Mouse (Mus musculus) stomach, embryonic 14.5 days (tissue): ENCODE measurements around the gene Negr1. TPM values are rescaled to one million over a fixed set of nuclear protein-coding genes. Genes with fewer than 3 reads are reported as not detected.

Experiments used
- ATAC-seq: fragments of 200-750 bp; cut with Nextera tagmentation; 2 replicates; pipeline ENCODE4 v1.8.0; 2017; ENCODE audit warnings: low read depth, moderate TSS enrichment; ENCODE audit not compliant: insufficient number of reproducible peaks, insufficient read depth, low FRiP score
- H3K27ac ChIP-seq: fragments of 300-500 bp; sonication (generic); 2 replicates; pipeline ENCODE4 v1.5.1; 2014; ENCODE audit warnings: mild to moderate bottlenecking, low read length, moderate library complexity, mixed read lengths
- H3K27me3 ChIP-seq: fragments of 300-500 bp; sonication (generic); 2 replicates; pipeline ENCODE4 v1.6.1; 2014; ENCODE audit warnings: low read length, control low read depth, mixed read lengths; ENCODE audit not compliant: control insufficient read depth, insufficient read depth
- H3K36me3 ChIP-seq: fragments of 300-500 bp; sonication (generic); 2 replicates; pipeline ENCODE4 v1.6.1; 2014; ENCODE audit warnings: mild to moderate bottlenecking, control low read depth, low read length, moderate library complexity, mixed read lengths; ENCODE audit not compliant: control insufficient read depth, insufficient read depth
- H3K4me1 ChIP-seq: fragments of 300-500 bp; sonication (generic); 2 replicates; pipeline ENCODE4 v1.6.1; 2014; ENCODE audit warnings: low read length, control low read depth, mixed read lengths; ENCODE audit not compliant: control insufficient read depth, insufficient read depth
- H3K4me2 ChIP-seq: fragments of 300-500 bp; sonication (generic); replicated peaks from 2 replicates; pipeline ENCODE4 v1.6.1; 2014; ENCODE audit warnings: low read depth, low read length, control low read depth
- H3K4me3 ChIP-seq: fragments of 300-500 bp; sonication (generic); 2 replicates; pipeline ENCODE4 v1.5.1; 2014; ENCODE audit warnings: low read depth, low read length, control low read depth
- H3K9ac ChIP-seq: fragments of 300-500 bp; sonication (generic); replicated peaks from 2 replicates; pipeline ENCODE4 v1.6.1; 2014; ENCODE audit warnings: low read depth, mild to moderate bottlenecking, control low read depth, low read length, moderate library complexity, mixed read lengths
- H3K9me3 ChIP-seq: fragments of 300-500 bp; sonication (generic); 2 replicates; pipeline ENCODE4 v1.6.1; 2016; ENCODE audit warnings: low read depth, low read length, control low read depth; ENCODE audit not compliant: control insufficient read depth
- WGBS: fragments of 180-500 bp; shearing (Covaris S2); extraction: QIAGEN DNeasy Blood & Tissue Kit; methylation state at CpG from one replicate; pipeline ENCODE4 v1.1.7; 2014; 5-methylcytosine and 5-hydroxymethylcytosine counted together
- polyA plus RNA-seq: library from polyadenylated mRNA; unstranded; fragments of >200 nt; fragmentation: Nextera tagmentation; extraction: Ambion mirVana; gene quantifications from 2 replicates; pipeline ENCODE4 v1.2.1, GENCODE M21; 2014

Negr1 gene
- polyA plus RNA-seq, 1 experiment from 2014 or later: 9.8 TPM

GRCm38 (mm10) chr3:156833920-156834319 is 272.3 kb downstream of the Negr1 start:
- no peaks in the 10 kb centered on the region for H3K4me1 ChIP-seq
- ATAC-seq: no peak
- no peaks in the 10 kb centered on the region for H3K9me3 ChIP-seq
- WGBS: 71% methylated on average over 3 of the region's 3 CpGs
- H3K27me3 ChIP-seq: no peaks in the 10 kb centered on the region
- H3K27ac ChIP-seq: no peak overlapping the region
- H3K9ac ChIP-seq: no peak overlapping the region
- no peaks in the 10 kb centered on the region for H3K36me3 ChIP-seq
- no peak overlapping the region for H3K4me3 ChIP-seq
- H3K4me2 ChIP-seq: no peak overlapping the region

DNA sequence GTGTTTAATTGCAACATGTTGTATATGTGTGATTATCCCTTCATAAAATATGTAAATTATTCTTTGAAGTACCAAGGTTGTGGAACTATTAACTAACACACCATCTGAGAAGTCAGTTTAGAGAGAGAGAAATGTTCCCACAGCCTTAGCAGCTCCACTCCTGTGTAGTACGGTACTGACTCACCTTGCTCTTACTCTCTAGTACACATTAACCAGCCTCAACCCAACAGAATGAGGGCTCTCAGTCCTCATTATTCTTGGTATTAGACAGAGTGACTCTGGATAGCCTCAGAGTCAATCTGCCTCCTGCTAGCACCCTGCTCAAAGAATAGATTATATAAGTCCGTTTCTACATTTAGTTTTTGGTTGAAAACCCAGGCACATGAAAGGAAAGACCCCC is 277.0 kb downstream of the Negr1 start:
- no peak overlapping the region for H3K4me2 ChIP-seq
- no peaks in the 10 kb centered on the region for H3K4me1 ChIP-seq
- H3K36me3 ChIP-seq: no peaks in the 10 kb centered on the region
- H3K27me3 ChIP-seq: no peaks in the 10 kb centered on the region
- H3K27ac ChIP-seq: no peak overlapping the region
- no peak for ATAC-seq
- 47% methylated on average over 2 of the region's 2 CpGs for WGBS
- no peak overlapping the region for H3K9ac ChIP-seq
- H3K9me3 ChIP-seq: no peaks in the 10 kb centered on the region
- no peak overlapping the region for H3K4me3 ChIP-seq

DNA sequence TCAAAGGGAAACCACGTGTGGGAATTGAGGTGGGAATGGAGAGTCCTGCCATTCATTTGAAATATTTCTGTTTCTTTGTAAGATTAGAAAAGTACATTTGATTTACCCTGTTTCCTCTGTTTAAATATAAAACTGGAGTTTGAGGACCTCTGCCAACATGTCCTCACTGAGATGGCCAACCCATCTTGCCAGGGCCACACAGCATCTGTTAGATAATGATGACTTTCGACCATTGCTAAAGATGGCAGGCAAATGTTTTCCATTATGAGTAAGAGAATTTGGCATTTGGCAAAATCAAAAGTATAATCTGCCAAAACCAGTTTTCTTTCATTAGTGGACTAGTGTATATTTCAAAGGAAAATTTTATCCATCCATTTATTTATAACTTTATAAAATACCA is 286.8 kb downstream of the Negr1 start:
- Histone ChIP-seq H3K27ac (no peak overlapping the region), H3K9me3 (no peaks in the 10 kb centered on the region), H3K4me3 (no peak overlapping the region), H3K36me3 (no peaks in the 10 kb centered on the region), H3K27me3 (no peaks in the 10 kb centered on the region), H3K9ac (no peak overlapping the region), H3K4me2 (no peak overlapping the region), H3K4me1 (no peaks in the 10 kb centered on the region)
- 65% methylated on average over 2 of the region's 2 CpGs for WGBS
- no peak for ATAC-seq

DNA sequence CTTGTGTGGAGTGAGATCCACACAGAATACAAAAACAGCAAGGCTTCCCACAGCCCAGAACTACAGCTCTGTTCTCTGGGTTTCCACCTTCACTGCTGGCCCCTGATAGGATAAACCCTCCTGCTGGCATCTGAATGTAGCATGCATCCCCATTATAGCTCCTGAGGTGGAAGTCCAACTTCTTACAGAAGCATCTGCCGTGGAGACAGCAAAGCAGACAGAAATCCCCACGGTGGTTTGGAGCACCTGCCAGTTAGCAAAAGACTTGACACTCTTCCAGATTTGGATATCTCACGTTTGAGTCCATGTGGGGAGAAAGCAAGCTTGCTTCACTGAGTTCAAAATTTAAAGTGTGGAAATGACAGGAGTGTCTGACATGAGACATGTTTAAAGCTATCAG is 290.3 kb downstream of the Negr1 start:
- no peak for ATAC-seq
- Histone ChIP-seq H3K27me3 (no peaks in the 10 kb centered on the region), H3K4me3 (no peak overlapping the region), H3K36me3 (no peaks in the 10 kb centered on the region), H3K4me1 (no peaks in the 10 kb centered on the region), H3K4me2 (no peak overlapping the region), H3K27ac (no peak overlapping the region), H3K9me3 (no peaks in the 10 kb centered on the region), H3K9ac (no peak overlapping the region)
- WGBS: 49% methylated on average over 3 of the region's 3 CpGs

GRCm38 (mm10) chr3:156870239-156870921 is 308.8 kb downstream of the Negr1 start:
- no peaks in the 10 kb centered on the region for H3K27me3 ChIP-seq
- no peak overlapping the region for H3K4me3 ChIP-seq
- no peaks in the 10 kb centered on the region for H3K9me3 ChIP-seq
- WGBS: 48% methylated on average over 3 of the region's 3 CpGs
- ATAC-seq: peak; percentile 6; the same call in 1 of the 2 replicates
- H3K36me3 ChIP-seq: no peaks in the 10 kb centered on the region
- H3K4me2 ChIP-seq: no peak overlapping the region
- no peak overlapping the region for H3K27ac ChIP-seq
- H3K4me1 ChIP-seq: no peaks in the 10 kb centered on the region
- no peak overlapping the region for H3K9ac ChIP-seq

DNA sequence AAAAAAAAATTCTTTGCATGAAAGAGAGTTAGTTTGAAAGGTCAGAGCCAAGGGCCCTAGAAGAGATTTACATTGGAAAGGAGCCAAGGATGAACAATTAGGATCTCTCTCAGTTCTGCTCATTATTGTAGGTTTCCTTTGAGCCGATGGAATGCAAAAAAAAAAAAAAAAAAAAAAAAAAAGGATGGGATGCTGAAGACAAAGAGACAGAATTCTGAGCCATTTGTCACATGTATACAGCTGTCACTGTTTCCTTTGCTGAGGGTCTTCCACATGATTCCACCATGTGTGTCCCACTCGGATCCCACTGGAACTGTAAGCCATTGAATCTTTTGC is 309.3 kb downstream of the Negr1 start:
- no peak for ATAC-seq
- Histone ChIP-seq H3K27ac (no peak overlapping the region), H3K4me3 (no peak overlapping the region), H3K9me3 (no peaks in the 10 kb centered on the region), H3K4me1 (no peaks in the 10 kb centered on the region), H3K9ac (no peak overlapping the region), H3K36me3 (no peaks in the 10 kb centered on the region), H3K4me2 (no peak overlapping the region), H3K27me3 (no peaks in the 10 kb centered on the region)
- WGBS: 48% methylated on average over 2 of the region's 2 CpGs

DNA sequence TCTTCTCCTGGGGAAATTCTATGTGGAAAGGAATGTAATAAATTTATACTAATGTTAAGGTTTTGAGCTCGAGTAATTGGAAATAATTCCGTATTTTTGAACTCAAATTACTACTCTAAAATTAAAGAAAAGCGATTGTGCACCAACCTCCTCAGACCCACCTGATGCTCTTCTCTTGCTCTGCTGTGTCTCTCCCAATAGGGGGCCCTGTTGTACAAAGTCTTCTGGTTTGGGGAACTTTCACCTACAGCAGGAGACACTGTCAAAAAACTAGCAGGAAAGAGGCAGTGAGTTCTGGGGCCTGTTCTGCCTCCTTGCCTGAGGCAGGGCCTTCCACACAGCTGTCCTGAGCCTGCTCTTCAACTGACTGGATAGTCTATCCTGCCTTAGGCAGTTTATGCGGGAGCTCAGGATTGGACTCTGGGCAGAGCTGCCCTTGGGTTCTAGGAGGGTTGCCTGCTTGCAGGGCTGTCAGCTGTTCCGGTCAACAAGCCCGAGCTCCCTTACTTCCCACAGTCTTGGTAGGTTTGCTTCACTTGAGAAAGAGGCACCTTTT is 310.1 kb downstream of the Negr1 start:
- no peak overlapping the region for H3K4me3 ChIP-seq
- H3K36me3 ChIP-seq: no peaks in the 10 kb centered on the region
- H3K4me1 ChIP-seq: no peaks in the 10 kb centered on the region
- H3K9ac ChIP-seq: no peak overlapping the region
- WGBS: 77% methylated on average over 6 of the region's 6 CpGs
- H3K9me3 ChIP-seq: no peaks in the 10 kb centered on the region
- no peak overlapping the region for H3K4me2 ChIP-seq
- H3K27ac ChIP-seq: no peak overlapping the region
- no peak for ATAC-seq
- no peaks in the 10 kb centered on the region for H3K27me3 ChIP-seq

GRCm38 (mm10) chr3:156876551-156876950 is 315.0 kb downstream of the Negr1 start:
- H3K27me3 ChIP-seq: no peaks in the 10 kb centered on the region
- H3K4me3 ChIP-seq: no peak overlapping the region
- WGBS: 53% methylated on average over 1 of the region's 1 CpGs
- H3K27ac ChIP-seq: no peak overlapping the region
- H3K4me1 ChIP-seq: peaks cover 6% of the 10 kb centered on the region; the same call in 1 of the 2 replicates
- H3K9ac ChIP-seq: no peak overlapping the region
- H3K4me2 ChIP-seq: no peak overlapping the region
- no peaks in the 10 kb centered on the region for H3K9me3 ChIP-seq
- no peak for ATAC-seq
- no peaks in the 10 kb centered on the region for H3K36me3 ChIP-seq

DNA sequence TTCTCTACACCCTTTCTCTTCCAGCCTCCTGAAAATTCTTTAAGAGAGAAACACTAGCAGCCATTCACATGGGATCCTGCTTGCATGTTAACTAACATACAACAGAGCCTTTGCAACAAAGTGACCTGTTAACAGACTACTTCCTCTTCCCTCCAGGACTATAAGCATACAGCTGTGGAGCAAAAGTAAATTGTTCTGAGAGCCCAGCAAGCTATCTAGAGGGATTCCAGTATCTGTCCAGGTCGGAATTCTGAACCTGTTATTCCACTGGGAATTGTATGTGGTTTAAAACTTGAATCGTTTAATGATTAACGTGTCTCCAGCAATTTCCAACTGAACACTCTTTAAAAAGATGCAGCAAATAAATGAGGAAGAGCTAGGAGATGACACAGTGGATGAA is 320.5 kb downstream of the Negr1 start:
- H3K4me3 ChIP-seq: no peak overlapping the region
- no peak for ATAC-seq

More for the DNA sequence above, 320.5 kb downstream of the Negr1 start:
- Histone ChIP-seq H3K27me3 (no peaks in the 10 kb centered on the region), H3K4me2 (no peak overlapping the region), H3K9ac (no peak overlapping the region), H3K36me3 (no peaks in the 10 kb centered on the region), H3K27ac (no peak overlapping the region), H3K4me1 (peaks cover 6% of the 10 kb centered on the region; the same call in 1 of the 2 replicates), H3K9me3 (no peaks in the 10 kb centered on the region)
- WGBS: 62% methylated on average over 3 of the region's 3 CpGs
